Mouse (Mus musculus) c-Kit-positive CD71-positive TER-119-negative erythroid progenitor cells, embryonic 14.5 days (primary cell): ENCODE measurements around the gene Gm21981.
A peak's percentile ranks its signal among the peaks of the same experiment; 100 is the strongest.

ENCODE experiments used
- DNase-seq: peaks from one replicate; pipeline ENCODE4 v3.0.0-alpha.2; 2013; ENCODE audit warnings: low read depth

Gene Gm21981

GRCm38 (mm10) chr17:47694442-47694502 lies at the start of gene Gm21981:
Gm21981 (minus strand) TSS chr17:47694455.
- DNase-seq, result no peak

- no peak for DNase-seq
Measured at GRCm38 (mm10) chr17:47742991-47743734, 48.9 kb upstream of the Gm21981 start.

- DNase-seq, result no peak
Measured at GRCm38 (mm10) chr17:47740186-47740585, 45.9 kb upstream of the Gm21981 start.

- DNase-seq, result no peak
Measured at GRCm38 (mm10) chr17:47738879-47739798, 44.9 kb upstream of the Gm21981 start.

DNA sequence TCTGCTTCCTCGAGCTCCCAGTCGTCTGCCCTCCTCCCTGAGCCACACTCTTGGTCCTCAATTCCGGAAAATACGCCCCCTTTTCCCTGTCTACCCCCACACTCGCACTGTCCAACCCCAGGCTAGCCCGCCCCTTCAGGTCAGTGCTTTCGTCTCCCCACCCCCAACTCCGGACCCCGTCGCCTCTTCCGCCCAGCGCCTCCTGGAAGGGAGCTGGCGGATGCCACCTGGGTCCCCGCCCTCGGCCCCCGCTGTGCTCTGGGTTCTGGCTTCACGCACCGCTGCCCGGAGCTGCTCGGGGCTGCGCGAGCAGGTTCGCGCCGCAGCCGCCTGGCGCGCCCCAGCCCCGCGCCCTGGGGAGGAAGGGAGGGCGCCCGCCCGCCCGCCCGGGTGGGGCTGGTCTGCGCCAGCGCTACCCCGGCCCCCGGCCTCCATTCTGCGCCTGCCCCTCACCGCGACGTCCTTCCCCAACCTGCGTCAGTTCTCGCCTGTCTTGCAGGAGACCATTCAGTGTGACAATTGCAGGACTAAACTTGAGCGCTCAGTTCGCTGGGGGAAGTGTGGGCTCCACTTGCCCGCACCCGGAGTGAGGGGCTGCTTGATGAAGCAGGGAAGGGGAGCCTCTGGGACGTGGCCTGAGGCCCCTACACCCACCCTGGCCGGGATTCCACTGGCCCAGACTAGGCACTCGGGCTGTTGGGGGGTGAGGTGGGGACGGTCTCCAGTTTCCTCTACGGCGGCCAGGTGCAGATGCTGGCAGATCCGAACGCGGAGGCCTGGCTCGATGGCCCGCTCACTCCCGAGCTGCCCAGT lies 44.0 kb upstream of the Gm21981 start:
- DNase-seq, result no peak

DNA sequence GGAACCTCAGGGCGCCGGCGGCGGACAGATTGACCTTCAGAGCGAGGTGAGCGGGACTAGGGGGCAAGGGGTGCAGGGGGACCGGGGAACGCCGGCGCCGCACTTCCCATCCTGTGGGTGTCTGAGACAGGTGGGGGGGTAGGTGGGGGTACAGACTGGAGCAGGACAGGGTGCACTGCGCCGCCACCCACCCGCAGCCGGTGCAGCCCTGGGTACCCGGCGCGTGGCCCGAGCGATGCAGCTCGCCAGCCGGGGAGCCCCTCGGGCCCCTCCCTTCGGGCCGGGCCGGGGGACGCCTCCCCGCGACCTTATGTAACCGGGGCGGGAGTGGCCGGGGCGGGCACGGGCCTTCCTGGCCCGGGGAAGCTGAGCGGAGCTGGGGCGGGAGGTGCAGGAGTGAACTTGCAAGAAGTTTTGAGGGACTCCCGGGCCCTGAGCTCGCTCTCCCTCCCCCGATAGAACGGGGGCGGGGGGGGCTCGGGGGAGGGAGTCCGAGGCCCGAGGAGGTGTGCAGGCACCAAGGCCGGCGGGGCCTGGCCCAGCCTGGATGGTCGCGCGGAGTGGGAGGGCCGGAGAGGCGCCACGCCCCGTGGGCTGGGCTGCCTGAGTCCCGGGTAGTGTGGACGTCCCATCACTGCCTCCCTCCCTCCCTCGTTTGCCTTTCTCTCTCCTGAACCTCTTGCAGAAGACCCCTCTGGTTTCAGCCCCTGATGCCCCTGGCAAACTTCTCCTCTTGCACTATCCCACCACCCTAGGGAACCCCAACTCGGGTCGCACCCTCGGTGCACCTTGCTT lies 43.2 kb upstream of the Gm21981 start:
- no peak for DNase-seq

- peak; percentile 83 for DNase-seq
Measured at GRCm38 (mm10) chr17:47736856-47737255, 42.6 kb upstream of the Gm21981 start, which contains the start of gene Tfeb. Tfeb (plus strand) TSS chr17:47737030.

DNA sequence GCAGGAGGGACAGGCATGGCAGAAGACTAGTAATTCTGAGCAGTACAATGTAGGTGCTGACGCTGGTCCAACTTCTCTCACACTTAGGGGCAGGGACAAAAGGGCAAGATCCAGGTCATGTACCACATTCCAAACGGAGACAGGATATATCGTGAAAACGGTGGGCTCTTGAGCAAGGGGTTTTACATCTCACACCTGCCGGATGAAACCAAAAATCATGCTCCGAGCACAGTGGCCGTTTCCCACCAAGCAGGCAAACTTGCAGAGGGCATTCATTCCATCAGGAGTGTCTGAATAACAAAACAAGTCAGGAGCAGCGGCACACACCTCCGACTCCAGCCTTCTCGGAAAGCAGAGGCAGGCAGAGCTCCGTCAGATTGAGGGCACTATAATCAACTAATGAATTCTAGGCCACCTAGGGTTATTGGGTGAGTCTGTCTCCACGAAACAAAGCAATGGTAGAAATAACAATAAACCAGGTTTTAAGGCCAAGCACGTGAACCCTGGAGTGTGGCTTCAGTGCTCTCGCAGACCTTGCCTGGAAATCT lies 41.4 kb upstream of the Gm21981 start:
- no peak for DNase-seq

DNA sequence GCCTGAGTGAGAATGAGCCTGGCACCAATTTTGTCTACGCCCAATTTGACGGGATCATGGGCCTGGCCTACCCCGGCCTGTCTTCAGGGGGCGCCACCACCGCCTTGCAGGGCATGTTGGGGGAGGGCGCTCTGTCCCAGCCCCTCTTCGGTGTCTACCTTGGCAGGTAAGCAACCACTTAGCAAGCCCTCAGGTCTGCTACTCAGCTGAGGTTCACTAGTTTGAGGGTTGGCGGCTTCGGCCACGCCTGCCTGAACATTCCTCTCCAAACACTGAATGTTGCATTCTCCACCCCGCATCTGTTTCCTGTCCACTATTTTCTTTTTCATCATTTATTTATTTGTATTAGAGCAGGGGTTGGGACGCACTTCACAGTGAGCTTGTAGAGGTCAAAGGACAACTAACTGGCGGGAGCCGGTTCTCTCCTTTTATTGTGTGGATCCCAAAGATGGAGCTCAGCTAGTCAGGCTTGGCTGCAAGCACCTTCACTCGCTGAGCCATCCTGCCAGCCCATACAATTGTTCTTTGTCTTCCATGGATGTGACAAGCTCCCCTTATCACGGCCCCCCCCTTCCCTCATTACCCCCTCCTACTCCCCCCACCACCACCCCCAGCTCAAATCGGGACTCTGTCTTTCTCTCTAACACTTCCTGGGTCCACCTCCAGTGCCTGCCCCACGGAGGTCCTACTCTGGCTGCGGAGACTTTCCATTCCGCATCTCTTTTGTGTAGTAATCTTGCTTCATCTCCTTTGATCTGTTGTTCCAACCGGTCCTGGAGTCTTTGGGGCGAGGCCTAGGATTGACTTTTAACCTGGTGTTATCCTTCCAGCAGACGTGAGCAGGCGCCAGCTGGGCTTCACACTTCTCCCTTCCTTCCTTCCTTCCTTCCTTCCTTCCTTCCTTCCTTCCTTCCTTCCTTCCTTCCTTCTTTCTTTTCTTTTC lies 36.6 kb upstream of the Gm21981 start:
- DNase-seq, result no peak

DNA sequence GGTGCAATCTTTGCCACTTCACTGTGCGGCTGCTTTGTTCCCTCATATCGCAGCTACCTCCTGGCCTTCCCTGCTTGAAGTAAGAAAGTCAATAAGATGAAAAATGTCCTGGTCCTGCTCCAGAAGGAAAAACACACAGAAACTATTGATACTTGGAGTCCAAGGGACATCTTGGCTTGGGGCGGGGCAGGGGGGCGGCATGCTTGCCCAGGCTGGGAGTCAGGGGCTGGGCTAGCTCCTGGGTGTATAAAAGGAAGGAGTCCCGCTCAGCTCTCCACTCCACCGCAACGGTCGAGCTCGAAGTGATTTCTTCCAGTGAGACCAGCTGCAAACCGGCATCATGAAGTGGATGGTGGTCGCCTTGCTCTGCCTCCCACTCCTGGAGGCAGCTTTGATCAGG lies 32.3 kb upstream of the Gm21981 start, which contains the start of gene Pgc:
Gene Pgc, plus strand, starts transcription at position 277 of the 400 bp plus-strand sequence.
- no peak for DNase-seq

DNA sequence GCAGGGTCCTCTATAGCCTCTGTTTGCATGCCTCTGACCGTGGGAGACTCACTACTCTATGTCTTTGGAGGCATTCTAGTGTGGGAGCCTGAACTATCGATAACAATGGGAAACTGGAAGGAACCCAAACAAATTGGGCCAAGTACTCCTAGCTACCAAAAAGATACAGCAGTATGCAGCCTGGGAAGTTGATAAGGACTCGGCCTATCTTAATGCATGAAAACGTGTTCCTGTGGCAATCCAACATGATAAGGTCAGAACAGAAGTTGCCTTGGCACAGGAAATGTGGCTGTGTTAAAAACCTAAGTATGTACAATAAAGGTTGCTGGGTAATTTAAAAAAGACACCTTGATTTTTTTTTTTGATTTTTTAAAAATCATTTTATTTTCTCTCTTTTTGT lies 26.9 kb upstream of the Gm21981 start:
- no peak for DNase-seq

DNA sequence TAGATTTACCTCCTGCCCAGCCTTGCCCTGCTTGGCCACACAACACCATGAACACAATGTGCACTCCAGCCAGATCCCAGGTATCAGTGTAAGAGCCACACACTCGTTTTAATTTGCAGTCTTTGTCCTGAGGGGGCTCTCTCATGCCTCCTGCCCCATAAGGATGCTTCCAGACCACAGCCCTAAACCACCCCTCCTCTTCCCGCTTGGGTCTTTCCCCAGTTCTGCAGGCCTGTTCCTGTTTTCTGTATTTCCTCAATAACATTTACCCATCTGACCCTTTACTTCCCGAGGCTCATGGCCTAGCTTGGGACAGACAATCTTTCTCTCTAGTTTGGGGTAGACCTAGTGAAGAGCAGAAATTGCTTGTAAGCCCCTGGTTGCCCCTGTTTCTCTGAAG lies 20.8 kb upstream of the Gm21981 start:
- no peak for DNase-seq

GRCm38 (mm10) chr17:47712889-47713571 lies 18.8 kb upstream of the Gm21981 start:
- DNase-seq, result no peak

DNA sequence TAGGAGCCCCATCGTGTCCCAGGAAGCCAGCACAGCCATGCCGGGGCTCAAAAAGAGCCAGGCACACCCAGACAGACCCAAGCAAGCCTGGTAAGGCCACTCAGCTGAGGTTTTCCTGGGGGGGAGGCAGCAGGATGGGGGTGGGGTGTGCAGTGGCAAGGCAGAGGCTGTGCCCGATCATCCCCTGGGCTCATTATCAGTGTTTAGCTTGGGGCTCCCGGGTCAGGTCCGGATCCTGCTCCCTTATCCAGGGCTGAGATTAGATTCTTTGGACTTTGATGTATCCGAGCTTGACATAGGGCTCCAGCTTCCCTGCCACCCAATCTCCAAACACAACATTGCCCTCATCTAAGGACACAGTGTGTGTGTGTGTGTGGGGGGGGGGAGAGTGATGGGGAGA lies 17.6 kb upstream of the Gm21981 start:
- no peak for DNase-seq

DNA sequence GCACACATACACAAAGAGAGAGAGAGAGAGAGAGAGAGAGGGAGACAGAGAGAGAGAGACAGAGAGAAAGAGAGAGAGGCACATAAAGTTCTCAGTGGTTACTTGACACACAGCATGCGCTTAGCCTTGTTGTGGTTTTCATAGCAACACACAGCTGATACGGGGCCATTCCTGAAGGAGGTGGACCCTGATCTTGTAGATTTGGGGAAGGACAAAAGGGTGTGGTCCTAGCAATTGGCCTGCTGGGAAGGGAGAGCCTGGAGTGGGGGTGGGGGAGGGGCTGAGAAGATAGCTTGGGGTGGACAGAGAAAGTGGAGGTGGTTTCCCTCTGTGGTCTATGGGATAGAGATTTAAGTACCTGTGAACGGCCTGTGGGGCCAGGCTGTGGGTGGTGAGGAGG lies 15.8 kb upstream of the Gm21981 start:
- DNase-seq, result no peak

- no peak for DNase-seq
Measured at GRCm38 (mm10) chr17:47708972-47709371, 14.7 kb upstream of the Gm21981 start.

GRCm38 (mm10) chr17:47707961-47708360 lies 13.7 kb upstream of the Gm21981 start:
- DNase-seq, result no peak

- DNase-seq, result no peak
Measured at GRCm38 (mm10) chr17:47706196-47706595, 11.9 kb upstream of the Gm21981 start.

DNA sequence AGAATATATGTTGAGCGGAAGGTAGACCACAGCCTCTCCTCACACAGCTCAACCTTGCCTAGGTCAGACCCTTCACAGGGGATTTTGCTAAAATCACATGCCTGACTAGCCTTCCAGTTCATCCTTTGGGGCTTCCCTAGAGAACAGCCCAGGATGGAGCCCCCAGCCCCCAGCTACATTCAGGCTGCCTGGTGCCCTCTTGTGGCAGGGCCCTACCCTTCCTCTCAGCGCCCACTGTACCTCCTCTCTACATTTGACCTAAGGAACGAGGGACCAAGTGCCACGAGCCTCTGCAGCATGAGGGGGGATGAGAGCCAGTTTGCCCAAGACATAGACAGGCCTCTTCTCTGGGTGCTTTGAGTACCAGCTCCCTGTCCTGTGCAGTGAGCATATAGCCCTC lies 10.4 kb upstream of the Gm21981 start:
- no peak for DNase-seq

- DNase-seq, result no peak
Measured at GRCm38 (mm10) chr17:47703556-47703955, 9.3 kb upstream of the Gm21981 start.
